Mouse (Mus musculus) cerebellum, postnatal 4 days (tissue): ENCODE measurements around the gene Plscr1.

ENCODE experiments used
- DNase-seq, 2 experiments: peaks; one replicate each; pipeline ENCODE4 v3.0.0; 2022; ENCODE audit warnings: low spot score in 2 of 2, mixed read lengths in 1 of 2

The Plscr1 gene

DNA sequence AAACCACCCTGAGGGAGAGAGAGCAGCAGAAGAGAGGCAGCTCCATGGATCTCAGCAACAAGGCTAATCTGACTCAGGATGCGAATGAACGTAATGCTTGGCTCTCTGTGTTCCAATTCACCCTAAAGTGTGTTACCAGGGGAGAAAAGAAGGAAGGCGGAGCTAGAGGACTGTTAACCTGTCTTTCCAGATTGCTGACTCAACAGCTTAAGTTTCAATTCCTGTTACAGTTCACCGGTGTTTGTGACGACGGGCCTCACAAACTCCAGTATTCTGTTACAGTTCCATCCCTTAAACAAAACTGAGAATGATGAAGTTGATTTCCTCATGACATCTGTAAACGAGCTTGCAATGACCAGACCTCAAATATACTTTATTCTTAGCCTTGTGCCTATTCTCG, 55.5 kb downstream of the Plscr1 start:
- DNase-seq: no peak

DNA sequence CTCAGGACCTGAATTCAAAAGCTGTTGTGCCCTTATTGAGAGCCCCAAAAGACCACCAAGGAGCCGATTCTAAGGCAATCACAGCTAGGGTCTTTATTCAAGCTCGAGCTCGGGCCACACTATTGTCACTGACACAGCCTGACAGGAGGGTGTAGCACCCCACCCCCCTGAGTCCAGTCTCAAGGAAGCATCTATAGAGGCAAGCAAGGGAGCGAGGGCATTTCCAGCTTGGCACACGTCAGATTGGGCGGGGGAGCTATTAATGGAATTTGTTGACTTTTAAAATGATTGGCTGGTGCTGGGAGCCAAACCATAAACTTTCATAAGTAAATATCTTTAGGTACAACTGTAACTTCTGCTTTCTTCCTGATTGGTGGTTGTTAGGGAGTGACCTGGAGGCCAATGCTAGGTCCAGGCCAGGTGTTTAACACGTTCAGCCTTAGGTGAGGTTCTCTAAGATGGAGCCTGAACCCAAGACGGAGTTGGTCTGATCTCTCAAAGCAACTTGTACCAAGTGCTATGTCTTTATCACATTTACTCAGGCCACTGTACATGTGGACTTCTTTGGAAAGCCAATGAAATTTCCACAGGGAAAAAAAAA, 56.2 kb downstream of the Plscr1 start:
- no peak for DNase-seq

DNA sequence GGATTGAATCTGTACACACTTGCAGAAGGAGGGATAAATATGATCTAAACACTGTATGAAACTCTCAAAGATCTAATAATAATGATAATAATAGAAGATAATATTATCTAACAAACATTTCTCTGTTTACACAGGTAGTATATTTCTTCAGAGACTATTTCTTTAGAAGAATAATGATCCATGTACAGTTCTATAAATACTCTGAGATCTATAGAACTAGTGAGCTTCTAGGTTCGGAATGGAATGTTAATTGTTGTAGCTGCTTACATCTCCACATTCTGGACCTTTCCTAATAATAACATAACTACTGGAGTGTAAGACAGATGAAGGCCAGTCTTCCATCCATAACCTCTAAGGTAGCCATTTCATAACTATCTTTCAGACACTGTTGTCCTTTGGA, 59.5 kb downstream of the Plscr1 start, which contains the start of gene 1700057G04Rik:
1700057G04Rik (plus strand) TSS at position 301 of the 400 bp plus-strand sequence.
- DNase-seq: no peak

DNA sequence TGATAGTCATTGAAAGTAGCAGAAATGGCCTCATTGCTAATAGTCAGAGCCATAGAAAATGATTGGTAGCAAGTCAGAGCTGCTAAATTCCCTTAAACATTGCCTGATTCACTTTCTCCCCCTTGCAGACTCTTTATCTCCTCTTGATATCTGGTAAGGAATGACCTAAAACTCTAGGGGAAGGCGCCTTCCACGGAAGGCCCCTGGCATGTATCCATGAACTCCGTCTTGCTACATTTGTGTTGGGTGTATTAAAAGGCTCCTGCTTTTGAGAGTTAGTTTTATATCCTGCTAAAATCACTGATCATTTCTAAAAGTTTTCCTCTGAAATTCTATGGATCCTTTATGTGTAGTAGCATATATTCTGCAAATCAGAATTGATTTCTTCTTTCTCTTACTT, 67.2 kb downstream of the Plscr1 start:
- DNase-seq: no peak
